Mouse (Mus musculus) gastrocnemius, postnatal 4 days (tissue): Measurements from ENCODE around the gene Atg4d. TPM values are rescaled to one million over a fixed set of nuclear protein-coding genes. Genes with fewer than 3 reads are reported as not detected.
"Not testable (repeated sequence)": the region's sequence is repeated elsewhere in the genome, so short reads cannot be mapped to it uniquely, and the experiment has no call there.

Experiments used
- DNase-seq, 2 experiments: peaks; one replicate each; pipeline ENCODE4 v3.0.0; 2021 to 2022; ENCODE audit warnings: low spot score in 2 of 2, mixed read lengths in 2 of 2
- total RNA-seq, 2 experiments: library from RNA; stranded (reverse); gene quantifications; 2 replicates each; pipeline ENCODE4 v1.2.3; 2021

Gene Atg4d
- total RNA-seq, 2 experiments from 2014 or later: 28.0 to 30.0 TPM

DNA sequence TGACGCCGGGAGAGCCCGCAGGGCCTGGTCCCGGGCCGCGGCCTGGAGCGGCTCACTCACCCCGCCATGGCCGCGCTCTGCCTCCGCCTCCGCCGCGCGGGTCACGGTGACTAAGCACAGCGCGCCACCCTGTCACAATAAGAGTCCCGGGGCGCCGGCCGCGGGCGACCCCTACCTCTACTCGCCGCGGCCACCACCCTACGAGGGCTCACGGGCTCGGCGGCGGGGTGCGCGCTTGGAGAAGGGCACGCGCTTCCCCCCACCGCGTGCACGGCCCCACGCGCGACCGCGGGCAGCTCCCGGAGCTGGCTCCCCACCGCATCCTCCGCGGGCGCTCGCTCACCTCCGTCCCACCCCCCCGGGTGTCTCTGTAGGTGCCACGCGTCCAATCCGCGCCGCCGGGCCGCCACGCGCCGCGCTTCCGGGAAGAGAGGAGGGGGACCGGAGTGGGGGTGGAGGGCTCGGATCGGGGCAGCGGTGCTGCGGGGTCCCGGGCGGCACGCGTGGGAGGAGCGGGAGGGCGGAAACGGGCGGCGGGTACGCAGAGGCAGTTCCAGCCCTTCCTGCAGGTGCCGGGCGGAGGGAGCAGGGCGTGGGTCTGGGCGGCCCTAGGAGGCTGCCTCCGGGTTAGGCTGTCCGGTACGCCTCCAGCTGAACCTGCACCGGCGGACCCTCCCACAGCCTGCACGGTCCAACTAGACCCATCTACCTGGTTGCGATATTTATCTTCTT lies 26.2 kb upstream of the Atg4d start, which contains the start of gene Keap1:
Gene Keap1 (minus strand): TSS at position 629 of the 732 bp plus-strand sequence.
- DNase-seq: peak; percentile 76 to 82

DNA sequence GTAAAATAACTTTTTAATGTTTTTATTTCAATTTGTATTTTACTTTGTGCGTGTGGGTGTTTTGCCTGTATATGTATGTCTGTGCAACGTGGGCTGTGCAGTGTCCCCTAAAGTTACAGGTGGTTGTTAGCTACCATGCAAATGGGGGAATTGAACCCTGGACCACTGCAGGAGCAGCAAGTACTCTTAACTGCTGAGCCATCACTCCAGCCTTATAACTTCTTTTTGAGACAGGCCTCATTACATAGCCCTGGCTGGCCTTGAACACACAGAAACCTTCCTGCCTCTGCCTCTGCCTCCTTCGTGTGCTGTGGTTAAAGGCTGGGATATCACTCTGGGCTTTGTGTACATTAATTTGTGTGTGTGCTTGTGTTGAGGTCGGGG lies 25.6 kb upstream of the Atg4d start:
- no peak for DNase-seq

DNA sequence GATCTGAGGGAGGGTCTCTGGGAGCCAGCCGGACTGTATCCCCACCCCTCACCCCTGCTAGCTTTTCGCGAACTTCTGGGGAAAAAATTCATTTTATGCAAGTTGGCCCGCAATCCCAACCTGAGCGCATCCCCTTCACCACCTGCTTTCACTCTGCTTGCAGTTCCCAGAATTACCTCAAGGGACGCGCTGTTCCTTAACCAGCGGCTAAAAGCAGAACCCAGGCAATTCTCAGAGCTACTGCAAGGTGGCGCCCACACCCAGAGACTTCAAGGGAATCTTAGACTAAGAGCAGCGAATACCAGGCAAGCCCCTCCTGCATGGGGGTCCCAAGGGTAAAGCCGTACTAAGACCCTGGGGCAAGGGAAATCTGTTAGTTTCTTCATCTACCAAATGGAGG lies 23.8 kb upstream of the Atg4d start:
- DNase-seq: peak in 1 of 2 experiments; percentile 74

DNA sequence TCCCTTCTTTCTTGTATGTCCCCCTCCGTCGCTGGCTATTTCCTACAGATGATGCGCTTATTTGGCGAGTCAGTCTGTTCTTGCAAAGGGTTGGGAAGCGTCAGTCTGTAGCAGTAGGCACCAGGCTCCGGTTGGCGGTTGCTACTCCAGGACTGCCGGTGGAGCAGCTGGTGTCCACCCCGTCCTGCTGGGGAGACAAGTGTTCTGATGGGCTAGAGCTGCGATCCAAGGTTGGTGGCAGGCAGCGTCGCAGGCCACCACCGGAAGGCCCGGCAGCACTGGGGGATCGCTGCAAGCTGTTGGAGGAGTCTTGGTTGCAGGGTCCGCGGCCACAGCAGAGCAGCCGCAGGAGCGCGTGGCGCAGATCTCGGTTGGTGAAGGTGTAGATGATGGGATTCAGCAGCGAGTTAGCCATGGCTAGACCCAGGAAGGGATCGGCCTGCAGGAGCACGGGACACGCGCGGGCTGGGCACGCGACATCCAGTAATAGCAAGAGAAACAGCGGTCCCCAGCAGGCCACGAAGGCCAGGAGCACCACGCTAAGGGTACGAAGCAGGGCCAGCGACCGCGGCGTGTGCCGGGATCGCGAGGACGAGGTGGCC lies 21.2 kb upstream of the Atg4d start:
- no peak for DNase-seq

DNA sequence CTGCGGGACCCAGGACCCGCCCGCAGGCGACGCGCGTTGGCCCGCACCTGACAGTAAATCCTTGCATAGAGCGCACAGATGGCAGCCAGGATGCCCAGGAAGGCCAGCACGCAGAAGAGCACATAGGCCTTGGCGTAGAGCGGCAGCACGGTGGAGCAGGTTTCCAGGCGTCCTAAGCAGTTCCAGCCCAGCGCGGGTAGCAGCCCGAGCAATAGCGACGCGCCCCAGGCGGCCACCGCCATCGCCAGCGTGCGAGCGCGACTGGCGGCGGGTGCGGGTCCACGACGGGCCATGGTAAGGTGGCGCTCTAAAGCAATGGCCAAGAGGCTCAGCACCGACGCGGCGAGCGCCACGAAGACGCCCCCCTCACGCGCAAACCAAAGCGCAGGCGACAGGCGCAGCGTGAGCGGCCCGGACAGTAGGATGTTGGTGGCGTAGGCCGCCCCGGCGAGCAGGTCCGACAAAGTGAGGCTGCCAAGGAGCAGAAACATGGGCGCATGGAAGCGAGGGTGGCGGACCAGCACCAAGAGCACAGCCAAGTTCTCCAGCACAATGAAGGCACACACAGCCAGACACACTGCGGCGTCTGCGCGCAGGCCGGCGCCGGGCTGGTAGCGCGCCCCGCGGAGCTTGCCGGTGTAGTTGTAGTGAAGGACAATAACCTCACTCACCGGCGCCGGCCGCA lies 20.5 kb upstream of the Atg4d start:
- DNase-seq: no peak

DNA sequence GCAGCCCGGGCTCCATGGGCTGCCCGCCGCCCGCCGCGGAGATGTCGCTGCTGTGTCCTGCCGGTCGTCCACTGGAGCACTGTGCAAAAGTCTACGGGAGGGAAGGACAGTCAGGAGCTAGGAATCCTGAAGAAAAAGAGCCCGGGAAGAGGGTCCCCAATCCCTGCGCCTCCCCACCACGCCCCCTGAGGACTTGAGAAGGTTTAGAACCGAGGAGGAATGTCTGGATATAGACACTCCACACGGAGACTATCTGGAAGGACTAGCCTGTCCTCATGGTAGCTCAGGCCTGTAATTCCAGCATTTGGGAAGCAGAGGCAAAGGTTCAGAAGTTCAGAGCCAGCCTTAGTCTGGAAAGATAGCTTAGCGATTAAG lies 20.0 kb upstream of the Atg4d start:
- no peak for DNase-seq

DNA sequence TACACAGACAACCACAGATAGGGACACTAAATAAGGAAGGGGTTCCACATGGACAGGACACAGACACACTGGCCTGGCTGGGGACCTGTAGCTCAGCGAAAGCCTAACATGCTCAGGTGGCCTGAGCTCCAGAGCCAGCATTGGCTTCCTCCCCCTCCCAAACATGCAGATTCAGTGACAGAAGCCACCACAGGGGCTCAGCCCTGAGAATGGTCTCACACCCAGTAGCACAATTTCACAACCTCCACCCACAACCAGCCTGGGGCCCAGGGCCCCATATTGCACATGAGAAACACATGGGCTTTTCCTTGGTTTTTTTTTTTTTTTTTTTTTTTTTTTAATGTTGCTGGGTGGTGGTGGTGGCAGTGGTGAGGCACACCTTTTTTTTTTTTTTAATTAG lies 18.8 kb upstream of the Atg4d start:
- DNase-seq: no peak

DNA sequence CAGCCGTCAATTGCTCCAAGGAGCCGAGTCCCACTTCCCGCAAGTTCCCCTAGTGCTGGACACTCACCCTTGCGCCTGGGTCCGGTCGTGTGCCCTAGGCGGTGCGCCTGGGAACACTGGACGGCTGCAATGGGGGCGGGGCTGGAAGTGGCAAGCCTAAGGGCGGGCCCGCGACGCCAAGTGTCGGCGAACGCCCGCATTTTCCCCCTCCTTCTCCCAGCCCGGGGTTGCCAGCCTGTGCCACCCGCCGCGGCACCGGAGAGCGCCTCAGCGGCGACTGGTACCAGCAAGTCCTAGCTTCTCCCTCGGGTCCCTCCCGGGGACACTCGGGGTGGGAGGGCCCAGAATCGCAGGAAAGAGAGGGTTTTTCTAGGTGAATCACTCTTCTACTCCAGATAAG lies 16.8 kb upstream of the Atg4d start, which contains the start of gene S1pr5:
Gene S1pr5 (minus strand): TSS at position 118 of the 400 bp plus-strand sequence.
- no peak for DNase-seq

DNA sequence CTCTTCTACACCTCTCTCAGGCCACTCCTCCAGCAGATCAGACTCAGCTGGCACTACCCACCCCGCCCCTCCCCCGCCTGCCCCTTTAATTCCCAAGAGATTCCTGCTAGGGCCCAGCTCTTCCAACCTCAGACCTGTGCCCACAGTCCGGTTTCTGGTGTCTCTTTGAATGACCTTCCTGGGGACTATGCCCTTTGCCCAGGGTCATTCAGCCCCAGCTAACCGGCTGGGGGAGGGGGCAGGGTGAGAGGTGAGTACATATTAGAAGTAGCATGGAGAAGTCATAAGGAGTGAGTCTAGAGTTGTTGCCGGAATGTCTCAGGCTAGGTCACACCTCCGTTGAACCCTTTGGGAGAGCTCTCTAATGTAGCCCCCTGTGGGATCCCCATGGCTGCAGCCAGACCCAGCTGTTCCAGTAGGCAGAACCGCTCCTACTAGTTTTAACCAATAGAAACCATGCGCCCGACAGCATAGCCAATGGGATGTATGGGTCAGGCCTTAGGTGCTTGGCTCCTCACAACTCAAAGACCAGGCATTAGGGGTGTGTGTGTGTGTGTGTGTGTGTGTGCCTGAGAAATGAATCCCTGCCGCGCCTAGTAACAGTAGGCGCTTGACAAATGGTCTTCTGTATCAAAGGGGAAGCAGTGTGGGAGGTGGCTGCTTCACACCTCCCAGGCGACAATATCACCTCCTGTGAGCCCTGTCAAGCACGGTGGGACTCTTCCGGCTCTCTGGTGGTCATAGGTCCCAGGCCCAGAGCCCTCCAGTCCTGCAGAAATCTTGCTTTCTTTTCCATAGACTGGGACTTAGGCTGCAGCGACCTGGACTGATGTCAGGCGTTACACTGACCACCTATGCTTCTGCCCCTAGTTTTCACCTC lies 15.2 kb upstream of the Atg4d start:
- DNase-seq: no peak

DNA sequence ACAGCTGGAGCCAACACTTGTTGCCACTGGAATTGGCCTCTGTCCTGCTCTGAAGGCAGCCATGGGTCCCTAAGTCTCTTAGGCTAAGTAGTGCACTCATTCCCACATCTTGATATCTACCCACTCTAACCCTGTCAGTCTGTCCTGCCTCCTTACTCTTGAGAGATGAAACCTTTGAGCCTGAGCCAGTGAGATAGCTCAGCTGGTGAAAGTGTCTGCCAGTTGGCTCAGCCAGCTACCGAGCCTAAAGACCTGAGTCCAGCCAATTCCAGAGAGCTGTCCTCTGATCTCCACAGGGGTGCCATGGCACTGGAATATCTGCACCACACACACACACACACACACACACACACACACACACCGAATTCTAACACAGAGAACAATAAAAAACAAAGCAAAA lies 14.6 kb upstream of the Atg4d start:
- DNase-seq: no peak

DNA sequence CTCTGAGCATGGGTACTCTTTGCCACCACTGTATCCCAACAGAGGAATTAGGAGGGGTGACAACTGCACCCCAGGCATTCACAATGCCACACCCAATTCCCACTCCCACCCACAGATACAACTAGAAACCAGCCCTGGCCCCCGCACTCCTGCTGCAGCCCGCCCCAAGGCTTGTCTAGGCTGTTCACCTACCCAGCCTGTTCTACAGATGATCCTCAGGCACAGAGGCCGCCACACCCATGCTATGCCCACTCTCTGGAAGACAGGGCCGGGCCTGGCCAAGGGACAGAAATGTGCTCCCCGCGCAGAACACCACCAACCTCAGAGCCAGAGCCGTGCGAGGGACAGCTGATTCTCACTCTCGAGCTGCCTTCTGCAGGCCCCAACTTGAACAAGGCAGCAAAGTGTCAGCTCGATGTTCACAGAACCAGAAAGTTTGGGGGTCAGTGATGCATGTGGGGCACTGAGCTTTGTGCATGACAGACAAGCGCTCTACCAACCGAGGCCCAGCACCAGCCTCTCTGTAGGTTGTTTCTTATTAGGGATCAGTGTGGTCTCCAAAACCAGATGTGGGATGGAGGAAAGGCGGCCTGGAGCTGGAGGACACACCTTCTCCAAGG lies 13.9 kb upstream of the Atg4d start:
- no peak for DNase-seq

DNA sequence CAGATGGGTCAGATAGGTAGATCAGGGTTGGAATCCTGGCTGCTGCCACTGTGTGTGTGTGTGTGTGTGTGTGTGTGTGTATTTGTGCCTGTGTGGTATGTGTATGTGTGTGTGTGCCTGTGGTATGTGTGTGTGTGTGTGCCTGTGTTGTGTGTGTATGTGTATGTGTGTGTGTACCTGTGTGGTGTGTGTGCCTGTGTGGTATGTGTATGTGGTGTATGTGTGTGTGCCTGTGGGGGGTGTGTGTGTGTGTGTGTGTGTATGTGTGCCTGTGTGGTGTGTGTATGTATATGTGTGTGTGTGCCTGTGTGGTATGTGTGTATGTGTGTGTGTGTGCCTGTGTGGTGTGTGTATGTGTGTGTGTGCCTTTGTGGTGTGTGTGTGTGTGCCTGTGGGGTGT lies 10.4 kb upstream of the Atg4d start:
- DNase-seq: no peak

DNA sequence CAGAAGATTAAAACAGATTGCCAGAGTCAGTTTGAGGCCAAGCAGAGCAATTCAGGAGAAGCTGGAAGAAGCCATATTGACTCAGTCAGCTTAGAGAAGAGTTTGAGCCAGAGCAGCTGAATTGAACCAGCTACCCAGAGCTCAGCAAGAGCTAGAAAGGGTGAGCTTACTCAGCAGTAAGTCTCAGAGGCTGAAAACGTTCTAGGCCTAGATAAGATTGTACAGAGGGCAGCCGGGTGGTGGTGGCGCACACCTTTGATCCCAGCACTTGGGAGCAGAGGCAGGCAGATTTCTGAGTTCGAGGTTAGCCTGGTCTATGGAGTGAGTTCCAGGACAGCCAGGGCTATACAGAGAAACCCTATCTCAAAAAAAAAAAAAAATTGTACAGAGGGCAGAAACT lies 8.7 kb upstream of the Atg4d start:
- not testable (repeated sequence) for DNase-seq

DNA sequence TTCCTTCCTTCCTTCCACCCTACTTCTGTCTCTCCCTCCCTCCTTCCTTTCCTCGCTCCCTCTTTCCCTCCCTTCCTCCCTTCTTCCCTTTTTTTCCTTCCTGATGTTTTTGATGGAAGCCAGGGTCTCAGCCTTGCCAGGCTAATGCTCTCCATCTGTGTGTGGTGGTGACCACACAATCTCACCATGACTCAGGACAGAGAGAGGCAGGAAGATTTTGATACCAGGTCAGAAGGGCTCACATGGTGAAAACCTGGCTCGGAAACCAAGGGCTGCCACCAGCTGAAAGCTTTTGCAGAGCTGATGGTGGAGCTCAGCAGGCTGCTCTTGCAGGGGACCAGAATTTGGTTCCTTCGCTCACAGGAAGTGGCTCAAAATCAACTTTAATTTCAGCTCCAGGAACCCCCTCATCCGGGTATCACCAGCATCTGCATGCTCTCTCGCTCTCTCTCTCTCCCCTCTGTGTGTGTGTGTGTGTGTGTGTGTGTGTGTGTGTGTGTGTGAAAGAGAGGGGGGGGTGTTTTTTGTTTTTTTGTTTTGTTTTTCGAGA lies 4.5 kb upstream of the Atg4d start:
- DNase-seq: no peak

DNA sequence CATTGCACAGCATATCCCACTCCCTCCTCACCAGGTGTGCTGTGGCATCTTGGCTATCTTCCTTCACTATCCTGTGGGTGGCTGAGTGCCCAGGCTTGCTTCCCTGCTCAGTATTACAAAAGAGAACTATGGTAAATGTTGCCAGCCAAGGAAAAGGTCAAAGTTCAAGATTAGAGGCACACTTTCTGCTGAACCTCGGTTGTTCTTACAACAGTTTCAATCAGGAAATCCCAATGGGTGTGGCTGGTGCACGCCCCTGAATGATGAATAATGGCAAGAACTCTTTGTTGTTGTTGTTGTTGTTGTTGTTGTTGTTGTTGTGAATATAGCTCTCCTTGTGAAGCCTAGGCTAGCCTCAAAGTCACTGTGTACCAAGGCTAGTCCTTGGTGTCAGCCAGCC lies 3.3 kb upstream of the Atg4d start:
- no peak for DNase-seq

DNA sequence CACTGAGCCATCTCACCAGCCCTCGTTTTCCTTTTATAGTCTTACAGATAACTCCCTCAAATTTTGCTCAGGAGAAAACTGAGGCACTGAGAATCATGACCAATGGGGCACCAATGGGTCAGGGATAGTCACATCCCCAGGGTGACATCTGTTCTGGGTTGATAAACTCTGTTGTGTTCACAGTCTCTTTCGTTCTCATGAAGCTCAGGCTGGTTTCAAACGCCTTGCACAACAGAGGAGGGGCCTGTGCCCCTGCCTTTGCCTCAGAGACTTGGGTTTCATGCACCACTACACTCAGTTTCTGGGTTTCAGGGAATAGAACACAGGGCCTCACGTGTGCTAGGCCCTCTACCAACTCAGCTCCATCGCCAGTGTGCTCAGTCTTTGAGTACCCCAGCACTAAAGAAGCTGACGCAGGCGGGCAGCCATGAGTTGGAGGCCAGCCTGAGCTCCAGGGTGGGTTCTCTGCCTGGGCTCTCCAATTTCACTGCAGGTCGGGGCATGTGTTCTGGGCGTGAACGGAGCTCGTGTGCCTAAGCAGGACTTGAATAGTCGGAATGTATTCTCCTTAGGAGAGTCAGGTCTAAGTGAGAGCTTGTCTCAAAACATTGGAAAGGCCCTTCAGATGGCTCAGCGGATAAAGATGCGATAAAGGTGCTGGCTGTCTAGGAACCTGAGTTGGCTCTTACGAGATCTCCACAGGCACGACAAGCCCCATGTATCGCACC lies 657 bp upstream of the Atg4d start:
- DNase-seq: no peak

DNA sequence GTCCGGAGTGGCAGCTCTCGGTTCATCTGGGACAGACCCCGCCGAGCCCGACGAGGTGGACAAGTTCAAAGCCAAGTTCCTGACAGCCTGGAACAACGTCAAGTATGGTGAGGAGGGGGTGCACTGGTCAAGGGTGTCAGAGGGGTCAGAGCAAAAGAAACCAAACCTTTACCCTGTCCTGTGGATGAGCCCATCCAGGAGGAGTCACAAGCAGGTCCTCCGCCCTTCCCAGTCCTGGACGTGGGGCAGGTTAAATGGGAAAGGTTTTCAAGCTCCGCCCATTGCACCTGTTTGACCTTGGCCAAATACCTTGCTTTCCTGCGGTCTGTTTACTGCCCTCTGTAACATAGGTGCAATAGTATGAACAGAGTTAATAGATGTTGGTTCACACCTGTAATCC lies 518 bp downstream of the Atg4d start:
- DNase-seq: no peak

DNA sequence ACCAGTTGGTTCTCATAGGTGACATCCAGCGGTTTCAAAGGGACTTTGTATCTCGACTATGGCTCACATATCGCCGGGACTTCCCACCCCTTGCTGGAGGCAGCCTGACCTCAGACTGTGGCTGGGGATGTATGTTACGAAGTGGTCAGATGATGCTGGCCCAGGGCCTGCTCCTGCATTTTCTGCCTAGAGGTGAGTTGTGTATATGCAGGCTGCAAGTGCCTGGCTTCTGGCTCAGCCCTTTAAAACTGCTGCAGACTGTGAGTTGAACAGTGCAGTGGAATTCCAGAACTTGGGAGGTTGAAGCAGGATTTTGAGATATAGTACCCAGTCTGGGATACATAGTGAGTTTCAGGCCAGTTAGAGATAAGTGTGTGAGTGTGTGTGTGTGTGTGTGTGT lies 1.8 kb downstream of the Atg4d start:
- DNase-seq: no peak

DNA sequence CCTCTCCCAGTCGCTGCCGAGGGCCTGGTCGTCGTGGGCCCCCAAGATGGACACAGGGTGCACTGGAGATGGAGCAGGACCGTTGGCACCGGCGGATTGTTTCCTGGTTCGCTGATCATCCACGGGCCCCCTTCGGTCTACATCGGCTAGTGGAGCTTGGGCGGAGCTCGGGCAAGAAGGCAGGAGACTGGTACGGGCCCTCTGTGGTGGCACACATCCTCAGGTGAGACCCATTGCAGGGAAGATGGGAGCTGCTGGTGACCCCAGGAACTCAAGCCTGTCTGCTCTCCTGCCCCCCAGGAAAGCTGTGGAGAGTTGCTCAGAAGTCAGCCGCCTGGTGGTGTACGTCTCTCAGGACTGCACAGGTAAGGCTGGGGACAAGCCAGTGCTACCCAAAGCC lies 3.2 kb downstream of the Atg4d start:
- no peak for DNase-seq

DNA sequence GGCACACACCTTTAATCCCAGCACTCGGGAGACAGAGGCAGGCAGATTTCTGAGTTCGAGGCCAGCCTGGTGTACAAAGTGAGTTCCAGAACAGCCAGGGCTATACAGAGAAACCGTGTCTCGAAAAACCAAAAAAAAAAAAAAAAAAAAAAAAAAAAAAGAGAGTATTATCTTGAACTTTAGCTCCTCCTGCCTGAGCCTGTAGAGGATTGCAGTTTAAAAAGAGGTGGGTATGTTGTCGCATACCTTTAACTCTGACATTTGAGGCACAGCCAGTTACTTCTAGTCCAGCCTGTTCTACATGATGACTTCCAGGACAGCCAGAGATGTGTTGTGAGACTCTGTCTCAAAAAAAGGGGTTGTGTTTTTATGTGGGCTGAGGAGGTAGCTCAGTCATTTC lies 4.5 kb downstream of the Atg4d start:
- DNase-seq: not testable (repeated sequence)
